Mouse (Mus musculus): Measurements from ENCODE around the gene Rsph3b.
A peak's percentile ranks its signal among the peaks of the same experiment; 100 is the strongest.

Gene Rsph3b

GRCm38 (mm10) chr17:6863521-6863920 is 85.0 kb downstream of the Rsph3b start:
- no peak for DNase-seq (ENCODE audit: low spot score)

DNA sequence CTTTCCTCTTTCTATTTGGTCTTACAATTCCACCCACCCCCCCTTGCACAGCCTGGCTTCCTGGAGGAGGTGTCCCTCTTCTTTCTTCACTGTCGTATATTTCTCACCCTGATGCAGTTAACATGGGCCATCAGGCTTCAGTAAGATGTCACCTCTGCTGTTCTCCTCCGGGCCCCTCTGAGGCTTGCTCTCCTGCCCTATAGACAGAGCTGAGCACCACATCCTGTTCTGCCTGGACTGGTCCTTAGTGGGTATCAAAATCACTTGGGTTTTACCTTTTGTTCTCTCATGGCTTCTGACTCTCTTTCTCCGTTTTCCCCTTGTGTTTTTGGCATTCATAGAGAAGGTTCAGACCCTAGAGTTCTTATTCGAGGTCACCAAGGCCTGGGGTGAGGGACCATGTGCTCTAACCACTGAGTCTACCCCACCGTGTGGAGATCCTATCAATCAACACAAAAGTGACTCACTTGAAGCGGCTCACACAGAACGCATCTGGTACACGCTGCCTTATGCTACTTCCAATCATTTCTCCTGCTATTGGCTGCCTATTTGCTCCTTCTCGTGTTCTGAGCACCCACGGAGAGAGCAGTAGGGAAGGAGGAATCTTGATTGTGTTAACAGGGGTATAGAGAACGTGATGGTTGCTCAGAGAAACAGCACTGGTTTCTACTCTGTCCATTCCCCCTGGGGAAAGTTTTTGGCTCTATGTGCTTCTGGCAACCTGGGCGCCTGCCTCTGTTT is 86.3 kb downstream of the Rsph3b start:
- no peak for DNase-seq (ENCODE audit: low spot score)

DNA sequence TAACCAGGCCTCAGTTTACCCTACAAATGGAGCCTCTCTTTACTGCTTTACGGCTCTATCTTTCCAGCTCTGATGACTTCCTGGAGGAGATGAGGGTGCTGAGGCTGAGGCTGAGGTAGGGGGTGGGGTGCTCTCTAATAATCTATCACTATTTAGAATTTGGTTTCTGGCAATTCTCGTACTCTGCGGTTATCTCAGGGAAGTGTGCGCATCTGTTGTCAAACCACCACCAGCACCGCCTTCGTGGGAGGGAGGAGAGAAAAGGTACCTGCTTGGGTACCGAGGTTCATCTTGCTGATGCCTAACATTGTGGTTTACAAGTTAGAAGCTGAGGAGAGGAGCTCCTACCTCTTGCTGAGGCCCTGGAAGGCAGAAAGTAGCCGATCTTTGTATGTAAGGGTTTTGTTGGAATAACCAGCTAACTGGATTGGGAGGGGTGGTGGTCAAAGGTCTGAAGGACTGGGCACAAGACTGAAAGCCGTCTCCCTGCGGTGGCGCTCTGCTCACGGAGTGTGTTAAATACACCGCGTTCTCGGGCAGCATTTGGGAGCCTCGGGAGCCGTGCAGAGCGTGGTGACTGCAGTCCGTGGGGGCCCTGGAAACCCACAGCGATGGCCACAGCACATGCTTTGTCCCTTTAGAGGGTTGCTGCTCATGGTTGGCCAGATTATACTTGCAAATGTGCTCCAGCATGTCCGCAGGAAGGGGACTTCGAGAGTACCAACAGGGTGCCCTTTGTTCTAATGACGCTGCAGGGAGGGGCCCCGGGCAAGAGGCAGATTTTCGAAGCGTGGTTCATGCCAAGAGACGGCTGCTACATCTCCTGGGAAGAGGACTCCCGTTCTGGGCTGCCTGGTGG is 87.1 kb downstream of the Rsph3b start:
- DNase-seq (ENCODE audit: low spot score) = peak; percentile 54

DNA sequence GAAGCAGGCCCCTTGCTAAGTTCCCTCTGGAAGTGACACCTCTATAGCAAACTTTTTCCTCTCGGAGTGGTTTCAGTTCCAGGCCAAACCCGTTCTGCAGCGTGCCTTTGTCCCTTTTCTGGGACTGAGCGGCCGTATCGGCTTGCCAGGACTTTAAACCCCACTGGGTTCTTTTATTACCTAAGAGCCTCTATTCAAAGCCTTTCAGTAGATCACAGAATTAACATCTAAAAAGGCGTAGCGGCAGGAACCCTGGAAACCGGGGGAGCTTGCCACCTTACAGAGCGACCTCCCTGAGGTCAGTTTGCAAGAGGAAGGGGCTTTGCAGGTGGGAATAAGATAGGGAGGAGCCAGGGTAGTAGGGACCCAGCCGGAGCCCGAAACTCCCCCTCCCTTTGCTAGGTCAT is 88.0 kb downstream of the Rsph3b start:
- DNase-seq (ENCODE audit: low spot score) = no peak

- DNase-seq (ENCODE audit: low spot score) = no peak
Measured at GRCm38 (mm10) chr17:6860067-6860466, 88.4 kb downstream of the Rsph3b start.
